Mouse (Mus musculus): Measurements from ENCODE around the gene Pnpla6. TPM values are rescaled to one million over a fixed set of nuclear protein-coding genes. Genes with fewer than 3 reads are reported as not detected.
"Not testable (repeated sequence)": the region's sequence is repeated elsewhere in the genome, so short reads cannot be mapped to it uniquely, and the experiment has no call there.

The Pnpla6 gene
- total and polyA plus RNA-seq, 3 experiments, result 35.2 to 48.3 (median 38.8) TPM

DNA sequence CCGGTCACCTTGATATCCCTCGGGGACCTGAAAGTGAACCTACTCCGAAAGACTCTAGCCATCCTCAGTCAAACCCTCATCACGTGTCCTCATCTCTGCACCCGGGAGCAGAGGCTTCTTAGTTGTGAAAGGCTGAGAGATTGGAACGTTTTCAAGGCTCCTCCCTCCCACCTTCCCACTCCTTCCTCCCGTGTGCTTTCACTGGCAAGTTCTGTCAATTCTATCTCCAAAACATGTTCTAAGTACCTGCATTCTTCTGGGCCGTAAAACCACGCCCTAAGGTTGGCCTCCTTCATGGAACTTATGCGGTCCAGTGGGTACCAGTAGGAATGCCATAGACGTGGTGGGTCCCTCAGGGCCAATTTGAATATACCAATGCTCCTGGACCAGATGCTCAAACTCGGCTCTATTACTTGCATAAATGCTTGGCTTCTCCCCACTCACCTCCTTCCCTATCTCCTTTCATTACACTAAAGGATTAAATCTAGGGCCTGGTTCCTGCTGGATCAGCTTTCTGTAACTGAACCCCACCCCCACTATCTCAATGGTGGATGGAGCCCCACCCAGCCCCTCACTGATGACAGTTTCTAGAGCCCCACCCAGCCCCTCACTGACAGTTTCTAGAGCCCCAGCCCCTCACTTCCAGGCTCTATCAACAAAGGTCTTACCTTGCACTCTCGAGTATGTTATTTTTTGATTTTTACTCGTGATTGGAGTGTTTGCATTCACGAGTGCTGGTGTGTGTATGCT lies 61.2 kb downstream of the Pnpla6 start:
- no peak for DNase-seq

DNA sequence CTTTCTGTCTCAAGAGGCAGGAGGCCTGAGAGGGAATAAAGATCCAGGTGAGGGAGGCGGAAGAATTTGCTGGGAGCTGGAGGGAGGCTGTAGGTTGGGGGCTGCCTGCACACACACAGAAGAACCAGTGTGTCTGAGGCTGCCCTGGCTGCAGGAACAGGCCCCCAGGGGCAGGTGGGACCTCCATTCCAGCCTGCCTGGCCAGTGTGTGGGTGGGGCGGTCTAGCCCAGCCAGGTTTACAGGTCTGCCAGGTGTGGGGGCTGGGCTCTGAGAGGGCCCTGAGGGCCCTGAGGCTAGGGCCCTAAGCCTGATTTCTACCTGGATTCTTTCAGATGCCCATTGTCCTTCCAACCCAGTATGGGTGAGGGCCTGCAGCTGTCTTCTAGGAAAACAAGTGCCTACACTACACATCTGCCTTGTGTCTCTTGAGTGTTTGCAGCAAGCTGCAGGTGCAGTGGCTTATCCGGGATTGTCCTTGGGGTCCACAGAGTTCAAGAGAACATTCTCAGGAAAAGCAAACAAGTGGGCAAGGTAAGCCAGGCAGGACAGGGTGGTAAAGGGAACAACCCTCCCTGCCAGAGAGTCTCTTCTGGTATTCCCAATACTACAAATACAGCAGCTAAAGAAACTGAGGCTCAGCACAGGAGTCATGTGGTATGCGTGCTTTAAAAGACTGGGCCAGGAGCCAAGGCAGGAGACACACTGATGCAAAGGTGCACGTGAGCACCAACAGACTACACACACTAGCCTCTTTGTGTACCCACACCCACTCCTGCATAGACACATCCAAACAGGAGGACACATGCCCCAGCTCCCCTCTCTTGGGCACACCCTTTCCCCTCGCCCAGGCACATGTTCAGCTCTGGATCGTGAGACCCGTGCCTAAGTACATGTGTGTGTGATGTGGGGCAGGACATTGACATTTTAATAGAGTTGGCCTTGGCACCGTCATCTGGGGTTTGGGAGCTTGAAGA lies 64.5 kb downstream of the Pnpla6 start:
- DNase-seq, result no peak

DNA sequence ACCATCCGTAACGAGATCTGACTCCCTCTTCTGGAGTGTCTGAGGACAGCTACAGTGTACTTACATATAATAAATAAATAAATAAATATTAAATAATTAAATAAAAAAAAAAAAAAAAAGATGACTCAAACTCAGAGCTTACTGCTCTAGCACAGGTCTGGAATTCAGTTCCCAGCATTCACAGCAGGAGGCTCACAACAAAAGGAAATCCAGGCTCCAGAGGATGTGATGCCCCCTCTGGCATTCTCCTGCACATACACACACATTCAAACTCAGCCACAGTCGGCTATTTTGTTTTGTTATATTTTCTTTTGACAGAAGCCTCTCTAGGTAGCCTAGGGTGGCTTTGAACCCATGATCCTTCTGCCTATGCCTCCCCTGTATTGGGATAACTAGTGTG lies 66.8 kb downstream of the Pnpla6 start:
- not testable (repeated sequence) for DNase-seq

DNA sequence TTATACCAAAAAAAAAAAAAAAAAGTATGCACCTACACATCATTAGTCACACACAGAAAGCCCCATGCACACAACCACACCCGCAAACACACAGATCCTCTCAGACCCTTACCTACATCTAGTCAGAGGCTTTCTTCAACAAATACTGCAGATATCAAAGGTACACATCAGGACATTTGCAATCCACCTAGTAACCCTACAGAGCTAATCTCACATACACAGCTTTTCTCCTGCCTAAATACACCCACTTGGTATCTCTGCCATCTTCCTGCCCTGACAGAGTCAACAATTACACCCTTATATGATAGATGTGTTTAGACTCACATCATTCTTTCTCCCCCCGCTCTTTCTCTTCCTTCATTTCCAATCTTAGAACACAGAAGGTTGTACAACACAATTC lies 71.3 kb downstream of the Pnpla6 start:
- DNase-seq, result no peak

DNA sequence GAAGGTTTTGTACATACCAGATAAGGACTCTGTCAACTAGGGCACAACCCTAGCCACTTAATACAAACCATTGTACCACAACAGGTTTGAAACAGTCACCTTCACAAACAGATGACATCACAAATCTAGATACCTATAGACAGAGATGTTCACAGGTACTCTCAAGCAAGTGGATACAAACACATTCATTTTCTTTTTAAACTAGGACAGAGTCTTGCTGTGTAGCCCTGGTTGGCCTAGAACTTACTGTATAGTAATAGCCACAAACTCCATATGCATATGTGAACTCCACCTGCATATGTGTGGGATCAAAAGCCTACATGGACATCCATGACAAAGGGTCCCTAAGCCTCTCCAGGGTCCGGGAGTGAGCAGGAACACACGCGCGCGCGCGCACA lies 71.8 kb downstream of the Pnpla6 start, which contains the start of gene Camsap3:
Gene Camsap3, plus strand, starts transcription at position 301 of the 398 bp plus-strand sequence.
- no peak for DNase-seq

DNA sequence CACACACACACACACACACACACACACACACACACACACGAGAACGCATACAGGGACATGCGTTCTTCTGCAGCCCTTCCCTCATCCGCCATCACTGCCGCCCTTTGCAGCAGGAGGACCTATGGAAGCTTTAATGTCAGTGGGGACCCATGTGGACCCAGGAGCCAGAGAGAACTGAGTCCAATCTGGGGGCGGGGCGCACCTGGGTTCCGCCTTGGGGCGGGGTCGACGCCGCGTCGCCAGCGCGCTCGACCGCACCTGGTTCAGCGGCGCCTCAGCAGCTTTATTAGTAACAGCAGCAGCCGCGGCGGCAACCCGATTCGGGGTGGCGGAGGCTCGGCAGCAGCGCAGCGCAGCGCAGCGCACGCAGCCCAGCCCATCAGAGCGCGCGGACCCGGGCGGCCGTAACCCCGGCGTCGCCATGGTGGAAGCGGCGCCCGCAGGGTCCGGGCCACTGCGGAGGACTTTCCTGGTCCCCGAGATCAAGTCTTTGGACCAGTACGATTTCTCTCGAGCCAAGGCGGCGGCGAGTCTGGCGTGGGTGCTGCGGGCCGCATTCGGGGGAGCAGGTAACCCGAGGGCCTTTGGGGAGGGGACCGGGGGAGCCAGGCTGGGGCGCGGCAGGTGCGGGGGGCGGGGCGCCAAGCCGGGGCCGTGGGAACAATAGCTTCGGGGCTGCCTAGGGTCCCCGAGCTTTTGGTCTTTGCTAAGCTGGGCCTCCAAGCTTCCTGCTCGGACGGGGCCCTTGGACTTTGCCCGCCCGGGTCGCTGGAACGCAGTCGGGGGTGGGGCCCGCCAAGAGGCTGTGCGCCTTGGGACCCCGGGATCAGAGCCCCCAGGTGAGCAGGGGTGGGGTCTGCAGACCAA lies 72.4 kb downstream of the Pnpla6 start:
- DNase-seq, result peak; percentile 71

DNA sequence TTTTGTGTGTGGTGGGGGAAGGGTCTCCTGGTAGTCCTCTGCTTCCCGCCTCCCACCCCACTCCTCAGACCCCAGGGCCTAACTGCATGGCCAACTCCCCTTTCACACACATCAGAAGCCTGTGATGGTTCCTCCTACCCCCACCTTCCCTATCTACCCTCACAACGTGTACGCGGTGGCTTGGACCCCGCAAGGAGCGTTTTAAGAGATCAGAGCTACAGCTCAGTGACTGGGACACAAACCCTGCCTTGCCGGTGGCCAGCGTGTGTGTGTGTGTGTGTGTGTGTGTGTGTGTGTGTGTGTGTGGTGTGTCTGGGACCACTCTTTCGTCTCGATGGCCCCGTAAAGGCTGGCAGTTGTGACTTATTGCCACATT lies 73.1 kb downstream of the Pnpla6 start:
- no peak for DNase-seq

DNA sequence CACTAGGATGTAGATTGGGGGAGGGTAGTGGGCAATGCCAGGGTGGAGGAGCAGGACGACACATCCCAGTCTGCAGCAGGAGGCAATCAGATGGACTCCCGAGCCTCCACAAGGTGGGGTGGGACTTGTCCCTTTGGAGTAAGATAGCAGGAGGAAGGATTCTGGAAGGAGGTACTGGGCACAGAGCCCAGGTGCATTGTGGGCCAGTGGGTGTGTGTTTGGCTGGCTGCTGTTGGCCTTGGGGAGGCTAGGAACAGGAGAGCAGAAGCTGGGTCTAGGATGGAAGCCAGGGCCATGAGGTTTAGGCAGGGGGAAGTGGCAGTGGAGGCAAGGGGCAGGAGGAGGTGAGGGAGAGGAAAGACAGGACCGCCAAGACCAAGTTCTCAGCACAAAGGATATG lies 78.3 kb downstream of the Pnpla6 start:
- peak; percentile 63 for DNase-seq

Other genes starting within 250 kb of the Pnpla6 start
- gene Insr, start 235.8 kb upstream of the Pnpla6 start, total RNA-seq (2021), result 100 to 1,000 TPM; 101 to 153 TPM
- gene Insr, start 235.8 kb upstream of the Pnpla6 start, polyA plus RNA-seq (2012; rRNA removed), result 31.6 and 44.1 TPM in 2 replicates
- under 1 TPM; 0.66 TPM for gene A430078G23Rik, start 162.0 kb upstream of the Pnpla6 start, total RNA-seq (2021)
- gene A430078G23Rik, start 162.0 kb upstream of the Pnpla6 start, polyA plus RNA-seq (2012; rRNA removed), result 0.11 TPM in 1 of 2 replicates, not detected in the other
- 10 to 100 TPM; 28.1 to 36.1 TPM for gene Arhgef18, start 122.4 kb upstream of the Pnpla6 start, total RNA-seq (2021)
- gene Arhgef18, start 122.4 kb upstream of the Pnpla6 start, polyA plus RNA-seq (2012; rRNA removed), result 43.2 and 48.4 TPM in 2 replicates
- 10 to 100 TPM; 10.4 TPM for gene Pex11g, start 47.7 kb upstream of the Pnpla6 start, total RNA-seq (2021)
- 11.8 and 16.9 TPM in 2 replicates for gene Pex11g, start 47.7 kb upstream of the Pnpla6 start, polyA plus RNA-seq (2012; rRNA removed)
- gene Tex45, start 44.5 kb upstream of the Pnpla6 start, total RNA-seq (2021), result under 1 TPM in 1 of 2 experiments, not detected in 1; 0.17 TPM
- 0.16 and 0.17 TPM in 2 replicates for gene Tex45, start 44.5 kb upstream of the Pnpla6 start, polyA plus RNA-seq (2012; rRNA removed)
- gene Zfp358, start 22.2 kb upstream of the Pnpla6 start, total RNA-seq (2021), result 10 to 100 TPM; 22.5 to 23.2 TPM
- 80.1 and 81.3 TPM in 2 replicates for gene Zfp358, start 22.2 kb upstream of the Pnpla6 start, polyA plus RNA-seq (2012; rRNA removed)
- 10 to 100 TPM; 42.5 to 45.0 TPM for gene Mcoln1, start 14.9 kb upstream of the Pnpla6 start, total RNA-seq (2021)
- gene Mcoln1, start 14.9 kb upstream of the Pnpla6 start, polyA plus RNA-seq (2012; rRNA removed), result 1,409 and 1,463 TPM in 2 replicates
- not detected for gene C330021F23Rik, start 52.6 kb downstream of the Pnpla6 start, total RNA-seq (2021)
- 0.11 TPM in 1 of 2 replicates, not detected in the other for gene C330021F23Rik, start 52.6 kb downstream of the Pnpla6 start, polyA plus RNA-seq (2012; rRNA removed)
- 10 to 100 TPM in 1 of 2 experiments, 1 to 10 TPM in 1; 5.2 to 13.3 TPM for gene Camsap3, start 71.9 kb downstream of the Pnpla6 start, total RNA-seq (2021)
- gene Camsap3, start 71.9 kb downstream of the Pnpla6 start, polyA plus RNA-seq (2012; rRNA removed), result 6.4 and 7.4 TPM in 2 replicates
- gene Xab2, start 105.9 kb downstream of the Pnpla6 start, total RNA-seq (2021), result 10 to 100 TPM; 34.8 to 36.8 TPM
- gene Xab2, start 105.9 kb downstream of the Pnpla6 start, polyA plus RNA-seq (2012; rRNA removed), result 40.7 and 40.9 TPM in 2 replicates
- gene Pet100, start 106.2 kb downstream of the Pnpla6 start, total RNA-seq (2021), result 100 to 1,000 TPM; 153 to 159 TPM
- gene Pet100, start 106.2 kb downstream of the Pnpla6 start, polyA plus RNA-seq (2012; rRNA removed), result 1.7 and 2.2 TPM in 2 replicates
- gene Pcp2, start 110.2 kb downstream of the Pnpla6 start, total RNA-seq (2021), result not detected
- not detected in 2 replicates for gene Pcp2, start 110.2 kb downstream of the Pnpla6 start, polyA plus RNA-seq (2012; rRNA removed)
- gene Stxbp2, start 115.6 kb downstream of the Pnpla6 start, total RNA-seq (2021), result 100 to 1,000 TPM in 1 of 2 experiments, 10 to 100 TPM in 1; 72.1 to 131 TPM
- gene Stxbp2, start 115.6 kb downstream of the Pnpla6 start, polyA plus RNA-seq (2012; rRNA removed), result 106 and 141 TPM in 2 replicates
- gene Retn, start 140.4 kb downstream of the Pnpla6 start, total RNA-seq (2021), result 100 to 1,000 TPM; 165 to 223 TPM
- 59.9 and 96.4 TPM in 2 replicates for gene Retn, start 140.4 kb downstream of the Pnpla6 start, polyA plus RNA-seq (2012; rRNA removed)
- under 1 TPM in 1 of 2 experiments, not detected in 1; 0.49 TPM for gene Mcemp1, start 150.4 kb downstream of the Pnpla6 start, total RNA-seq (2021)
- not detected in 2 replicates for gene Mcemp1, start 150.4 kb downstream of the Pnpla6 start, polyA plus RNA-seq (2012; rRNA removed)
- gene Fcor, start 157.0 kb downstream of the Pnpla6 start, total RNA-seq (2021), result 10 to 100 TPM; 59.0 to 69.8 TPM
- 18.3 and 18.8 TPM in 2 replicates for gene Fcor, start 157.0 kb downstream of the Pnpla6 start, polyA plus RNA-seq (2012; rRNA removed)
- 10 to 100 TPM; 19.3 to 19.6 TPM for gene Trappc5, start 160.9 kb downstream of the Pnpla6 start, total RNA-seq (2021)
- gene Trappc5, start 160.9 kb downstream of the Pnpla6 start, polyA plus RNA-seq (2012; rRNA removed), result 29.7 and 35.8 TPM in 2 replicates
- gene Fcer2a, start 178.8 kb downstream of the Pnpla6 start, total RNA-seq (2021), result under 1 TPM in 1 of 2 experiments, not detected in 1; 0.41 TPM
- gene Fcer2a, start 178.8 kb downstream of the Pnpla6 start, polyA plus RNA-seq (2012; rRNA removed), result 0.07 and 0.26 TPM in 2 replicates
- gene Clec4g, start 205.3 kb downstream of the Pnpla6 start, total RNA-seq (2021), result under 1 TPM in 1 of 2 experiments, not detected in 1; 0.24 TPM
- gene Clec4g, start 205.3 kb downstream of the Pnpla6 start, polyA plus RNA-seq (2012; rRNA removed), result 0.08 TPM in 1 of 2 replicates, not detected in the other
- under 1 TPM; 0.90 to 0.92 TPM for gene Cd209a, start 233.6 kb downstream of the Pnpla6 start, total RNA-seq (2021)
- 0.19 TPM in 1 of 2 replicates, not detected in the other for gene Cd209a, start 233.6 kb downstream of the Pnpla6 start, polyA plus RNA-seq (2012; rRNA removed)

Measured in adrenal gland, adult 2 months (tissue).